Mouse (Mus musculus) limb, embryonic 11.5 days (tissue): ENCODE data around the gene Lig3. TPM values are rescaled to one million over a fixed set of nuclear protein-coding genes. Genes with fewer than 3 reads are reported as not detected.

Experiments used
- ATAC-seq: fragments of 200-750 bp; cut with Nextera tagmentation; 2 replicates; pipeline ENCODE4 v1.8.0; 2017; ENCODE audit warnings: low read depth; ENCODE audit not compliant: insufficient number of reproducible peaks, low FRiP score, low TSS enrichment
- DNase-seq: peaks from one replicate; pipeline ENCODE4 v3.0.0-alpha.2; 2015; ENCODE audit warnings: low spot score
- H3K27ac ChIP-seq: fragments of 300-500 bp; sonication (generic); replicated peaks from 2 replicates; pipeline ENCODE4 v1.5.1; 2014; ENCODE audit warnings: low read depth, mild to moderate bottlenecking, low read length
- H3K27me3 ChIP-seq: fragments of 300-500 bp; sonication (generic); 2 replicates; pipeline ENCODE4 v1.6.1; 2014; ENCODE audit warnings: mild to moderate bottlenecking, low read length, mixed read lengths; ENCODE audit not compliant: control insufficient read depth, insufficient read depth
- H3K36me3 ChIP-seq: fragments of 300-500 bp; sonication (generic); 2 replicates; pipeline ENCODE4 v1.6.1; 2014; ENCODE audit warnings: mild to moderate bottlenecking, low read length, moderate library complexity, mixed read lengths; ENCODE audit not compliant: control insufficient read depth, insufficient read depth
- H3K4me1 ChIP-seq: fragments of 300-500 bp; sonication (generic); 2 replicates; pipeline ENCODE4 v1.6.1; 2014; ENCODE audit warnings: low read length, mixed read lengths; ENCODE audit not compliant: control insufficient read depth, insufficient read depth
- H3K4me2 ChIP-seq: fragments of 300-500 bp; sonication (generic); 2 replicates; pipeline ENCODE4 v1.6.1; 2014; ENCODE audit warnings: low read depth, mild to moderate bottlenecking, moderate library complexity; ENCODE audit not compliant: severe bottlenecking
- H3K4me3 ChIP-seq: fragments of 300-500 bp; sonication (generic); 2 replicates; pipeline ENCODE4 v1.5.1; 2014; ENCODE audit warnings: low read depth, low read length
- H3K9ac ChIP-seq: fragments of 300-500 bp; sonication (generic); 2 replicates; pipeline ENCODE4 v1.6.1; 2014; ENCODE audit warnings: mild to moderate bottlenecking, low read length
- H3K9me3 ChIP-seq: fragments of 300-500 bp; sonication (generic); 2 replicates; pipeline ENCODE4 v1.6.1; 2016; ENCODE audit warnings: low read length; ENCODE audit not compliant: control insufficient read depth
- WGBS: fragments of 180-500 bp; shearing (Covaris S2); extraction: QIAGEN DNeasy Blood & Tissue Kit; methylation state at CpG from one replicate; pipeline ENCODE4 v1.1.7; 2014; 5-methylcytosine and 5-hydroxymethylcytosine counted together
- polyA plus RNA-seq: library from polyadenylated mRNA; unstranded; fragments of >200 nt; fragmentation: Nextera tagmentation; extraction: Ambion mirVana; gene quantifications from 2 replicates; pipeline ENCODE4 v1.2.1, GENCODE M21; 2014

Lig3 gene
- polyA plus RNA-seq, 1 experiment from 2014 or later, result 44.7 TPM

DNA sequence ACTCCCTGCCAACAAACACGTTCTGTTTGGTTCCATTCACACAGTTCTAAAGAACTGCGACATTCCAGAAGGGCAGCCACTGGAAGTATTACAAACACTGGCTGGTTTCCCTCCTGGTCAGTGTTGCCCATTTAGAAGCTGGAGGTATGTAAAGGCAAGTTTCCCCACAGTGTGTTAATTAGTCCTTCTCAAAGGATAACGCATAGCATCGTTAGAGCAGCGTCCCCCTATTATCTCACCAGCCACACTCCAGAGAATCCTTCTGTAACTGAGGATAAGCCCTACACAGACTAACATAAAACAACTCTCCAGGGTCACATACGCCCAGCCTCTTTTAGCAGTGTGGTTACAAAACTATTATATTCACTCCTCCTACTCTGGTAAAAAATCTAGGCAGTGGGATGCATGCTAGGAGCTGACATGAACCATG is 66.7 kb downstream of the Lig3 start:
- Histone ChIP-seq H3K9me3 (no peaks in the 10 kb centered on the region), H3K4me1 (peaks cover 20% of the 10 kb centered on the region), H3K9ac (no peak overlapping the region), H3K4me2 (no peak overlapping the region), H3K4me3 (no peak overlapping the region), H3K27me3 (no peaks in the 10 kb centered on the region), H3K36me3 (no peaks in the 10 kb centered on the region), H3K27ac (no peak overlapping the region)
- 52% methylated on average over 6 of the region's 6 CpGs for WGBS
- no peak for ATAC-seq
- no peak for DNase-seq

DNA sequence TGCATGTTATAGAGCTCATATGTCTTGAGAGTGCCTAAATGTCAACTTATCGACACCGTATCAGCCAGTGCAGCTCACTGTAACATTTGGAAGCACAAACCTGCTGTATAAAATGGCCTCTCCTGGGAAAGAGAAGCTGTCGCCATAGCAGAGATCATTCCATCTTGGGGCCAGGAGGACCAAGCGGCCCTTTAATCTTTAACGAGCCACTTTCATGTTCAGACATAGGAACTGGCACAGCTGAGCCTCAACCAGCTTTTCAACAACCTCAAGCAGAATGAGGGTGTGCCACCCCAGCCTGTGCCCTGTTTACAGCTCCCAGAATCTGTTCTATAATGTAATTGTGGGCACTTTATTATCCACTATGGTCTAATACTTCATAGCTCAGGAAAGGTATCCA is 69.4 kb downstream of the Lig3 start:
- no peak for ATAC-seq
- Histone ChIP-seq H3K4me3 (no peak overlapping the region), H3K4me2 (no peak overlapping the region), H3K9me3 (no peaks in the 10 kb centered on the region), H3K36me3 (no peaks in the 10 kb centered on the region), H3K27ac (no peak overlapping the region), H3K9ac (no peak overlapping the region), H3K4me1 (peaks cover 16% of the 10 kb centered on the region), H3K27me3 (no peaks in the 10 kb centered on the region)
- 47% methylated on average over 5 of the region's 5 CpGs for WGBS
- no peak for DNase-seq

DNA sequence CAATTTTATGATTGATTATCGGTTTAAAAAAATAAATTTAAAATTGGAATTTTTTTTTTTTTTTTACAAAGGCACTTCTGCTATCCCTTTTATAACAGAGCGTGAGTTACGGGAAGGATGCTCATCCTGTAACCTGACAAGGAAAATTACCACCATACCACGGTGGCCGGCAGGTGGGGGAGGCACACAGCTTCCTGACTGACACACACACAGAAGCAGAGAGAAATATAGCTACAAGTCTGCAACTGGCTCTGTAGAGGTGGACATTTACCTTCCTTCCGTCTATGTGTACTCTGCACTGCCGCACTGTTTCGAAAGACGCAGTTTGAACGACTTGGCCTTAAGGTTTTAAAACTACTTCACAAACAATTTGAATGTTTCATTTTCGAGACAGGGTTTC is 71.2 kb downstream of the Lig3 start:
- Histone ChIP-seq H3K4me3 (no peak overlapping the region), H3K4me1 (peaks cover 8% of the 10 kb centered on the region; the same call in 1 of the 2 replicates), H3K9ac (no peak overlapping the region), H3K27ac (no peak overlapping the region), H3K9me3 (no peaks in the 10 kb centered on the region), H3K27me3 (no peaks in the 10 kb centered on the region), H3K36me3 (no peaks in the 10 kb centered on the region), H3K4me2 (no peak overlapping the region)
- ATAC-seq (no peak), DNase-seq (no peak)
- WGBS, result 85% methylated on average over 11 of the region's 11 CpGs

DNA sequence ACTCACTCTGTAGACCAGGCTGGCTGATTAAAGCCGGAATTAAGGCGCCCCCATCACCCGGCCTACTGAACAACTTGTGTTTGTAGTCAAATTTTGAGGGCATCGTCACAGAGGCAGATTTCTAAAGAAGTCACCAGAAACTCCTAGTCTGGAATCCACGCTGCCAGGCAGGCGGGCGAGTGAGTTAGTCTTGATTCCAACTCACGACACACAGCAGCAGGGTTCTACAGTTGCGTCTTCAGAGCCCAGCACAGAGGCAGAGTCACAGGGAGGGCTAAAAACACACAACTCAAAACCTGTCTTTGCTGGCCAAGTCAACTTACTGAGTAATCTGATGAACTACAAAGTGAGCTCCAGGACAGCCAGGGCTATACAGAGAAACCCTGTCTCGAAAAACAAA is 71.6 kb downstream of the Lig3 start:
- 80% methylated on average over 10 of the region's 10 CpGs for WGBS
- peaks cover 8% of the 10 kb centered on the region; the same call in 1 of the 2 replicates for H3K4me1 ChIP-seq
- ATAC-seq, result no peak
- H3K27me3 ChIP-seq, result no peaks in the 10 kb centered on the region
- no peaks in the 10 kb centered on the region for H3K9me3 ChIP-seq
- no peak overlapping the region for H3K4me2 ChIP-seq
- H3K4me3 ChIP-seq, result no peak overlapping the region
- H3K9ac ChIP-seq, result no peak overlapping the region
- DNase-seq, result no peak
- no peak overlapping the region for H3K27ac ChIP-seq
- H3K36me3 ChIP-seq, result no peaks in the 10 kb centered on the region

DNA sequence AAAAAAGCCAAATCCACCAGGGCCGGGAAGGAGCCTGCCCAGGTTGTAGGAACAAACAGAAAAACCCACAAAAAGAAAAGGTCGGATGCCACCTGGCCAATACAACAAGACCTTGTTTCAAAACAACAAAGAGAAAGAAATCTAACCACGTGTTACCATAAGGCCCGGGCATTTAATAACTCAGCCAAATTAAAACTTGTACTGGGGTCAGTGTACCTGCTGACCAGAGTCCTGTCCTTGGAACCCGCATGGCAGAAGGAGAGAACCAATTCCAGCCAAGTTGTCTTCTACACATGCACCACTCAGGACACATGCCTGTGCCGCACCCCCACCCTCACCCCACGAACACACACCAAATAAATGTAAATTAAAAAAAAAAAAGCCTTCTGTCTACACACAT is 72.0 kb downstream of the Lig3 start:
- ATAC-seq, result no peak
- no peak overlapping the region for H3K27ac ChIP-seq
- H3K9ac ChIP-seq, result no peak overlapping the region
- peaks cover 8% of the 10 kb centered on the region; the same call in 1 of the 2 replicates for H3K4me1 ChIP-seq
- DNase-seq, result no peak
- H3K36me3 ChIP-seq, result no peaks in the 10 kb centered on the region
- no peak overlapping the region for H3K4me3 ChIP-seq
- no peak overlapping the region for H3K4me2 ChIP-seq
- no peaks in the 10 kb centered on the region for H3K27me3 ChIP-seq
- H3K9me3 ChIP-seq, result no peaks in the 10 kb centered on the region
- WGBS, result 90% methylated on average over 7 of the region's 7 CpGs

Other genes starting within 250 kb of the Lig3 start
- gene Cct6b, start 16.8 kb upstream of the Lig3 start, polyA plus RNA-seq, result 0.20 and 0.21 TPM in 2 replicates
- gene Zfp830, start 16.8 kb upstream of the Lig3 start, polyA plus RNA-seq, result 41.4 and 44.0 TPM in 2 replicates
- gene Rffl, start 90.1 kb downstream of the Lig3 start, polyA plus RNA-seq, result 11.4 and 12.7 TPM in 2 replicates
- 12.8 and 13.1 TPM in 2 replicates for gene Rad51d, start 109.5 kb downstream of the Lig3 start, polyA plus RNA-seq
- 0.15 and 0.20 TPM in 2 replicates for gene Fndc8, start 111.0 kb downstream of the Lig3 start, polyA plus RNA-seq
- gene Nle1, start 127.3 kb downstream of the Lig3 start, polyA plus RNA-seq, result 31.2 and 38.6 TPM in 2 replicates
- gene Unc45b, start 129.4 kb downstream of the Lig3 start, polyA plus RNA-seq, result 2.2 and 2.5 TPM in 2 replicates
- 0.07 and 0.55 TPM in 2 replicates for gene Slfn5, start 170.2 kb downstream of the Lig3 start, polyA plus RNA-seq
- gene Slfn9, start 210.7 kb downstream of the Lig3 start, polyA plus RNA-seq, result 11.8 and 14.3 TPM in 2 replicates
- 0.26 and 0.48 TPM in 2 replicates for gene Slfn8, start 239.7 kb downstream of the Lig3 start, polyA plus RNA-seq